Mouse (Mus musculus) thymus, postnatal 4 days (tissue): Measurements from ENCODE around the gene Mcpt9.
"Not testable (repeated sequence)": the region's sequence is repeated elsewhere in the genome, so short reads cannot be mapped to it uniquely, and the experiment has no call there.

Source experiments
- DNase-seq: peaks from one replicate; pipeline ENCODE4 v3.0.0; 2021

Gene Mcpt9

GRCm38 (mm10) chr14:56030395-56030794, at the start of gene Mcpt9:
TSS of gene Mcpt9 (minus strand) at chr14:56030495.
- DNase-seq, result not testable (repeated sequence)

GRCm38 (mm10) chr14:56062213-56062612, 31.9 kb upstream of the Mcpt9 start, which contains the start of gene Mcpt4:
TSS of gene Mcpt4 (minus strand) at chr14:56062313.
- not testable (repeated sequence) for DNase-seq

GRCm38 (mm10) chr14:56057722-56058121, 27.4 kb upstream of the Mcpt9 start:
- no peak for DNase-seq

DNA sequence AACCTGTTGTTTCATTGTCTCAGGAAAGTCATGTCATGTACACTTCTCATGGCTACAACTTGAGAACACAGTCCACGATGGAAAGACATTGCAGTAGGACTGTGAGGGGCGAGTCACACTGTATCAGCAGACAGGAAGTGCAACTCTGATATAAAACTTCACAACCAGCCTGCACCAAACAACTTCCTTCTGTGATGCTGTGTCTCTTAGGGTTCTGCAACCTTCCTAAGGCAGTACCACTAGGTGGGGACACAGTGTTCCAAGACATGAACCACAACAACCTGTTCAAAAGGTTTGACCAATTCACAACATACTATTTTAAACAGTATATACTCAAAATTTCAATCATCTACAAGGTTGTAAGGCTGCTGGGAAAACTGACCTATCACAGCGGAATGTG, 25.1 kb upstream of the Mcpt9 start:
- DNase-seq, result no peak

- DNase-seq, result not testable (repeated sequence)
Measured at GRCm38 (mm10) chr14:56041792-56042191, 11.5 kb upstream of the Mcpt9 start, which contains the start of gene Mcpt2. TSS of gene Mcpt2 (plus strand) at chr14:56042041.

GRCm38 (mm10) chr14:56034433-56034832, 4.1 kb upstream of the Mcpt9 start:
- DNase-seq, result no peak

- DNase-seq, result not testable (repeated sequence)
Measured at GRCm38 (mm10) chr14:56021305-56021704, 9.0 kb downstream of the Mcpt9 start.

DNA sequence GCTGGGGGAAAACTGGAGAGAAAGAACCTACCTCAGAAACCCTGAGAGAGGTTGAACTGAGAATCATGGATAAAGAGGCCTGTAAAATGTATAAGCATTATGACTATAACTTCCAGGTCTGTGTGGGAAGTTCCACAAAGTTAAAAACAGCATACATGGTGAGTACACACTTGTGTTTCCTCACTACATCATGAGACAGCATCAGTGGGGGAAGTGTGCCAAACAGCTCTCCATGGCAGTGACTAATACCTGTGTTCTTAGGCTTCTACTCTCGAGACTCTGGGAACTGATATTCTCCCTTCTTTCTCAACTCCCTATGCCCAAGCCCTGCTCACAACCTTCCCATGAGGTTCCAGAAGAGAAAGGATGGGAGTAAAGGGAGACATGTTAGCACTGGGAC, 10.8 kb downstream of the Mcpt9 start:
- DNase-seq, result no peak

DNA sequence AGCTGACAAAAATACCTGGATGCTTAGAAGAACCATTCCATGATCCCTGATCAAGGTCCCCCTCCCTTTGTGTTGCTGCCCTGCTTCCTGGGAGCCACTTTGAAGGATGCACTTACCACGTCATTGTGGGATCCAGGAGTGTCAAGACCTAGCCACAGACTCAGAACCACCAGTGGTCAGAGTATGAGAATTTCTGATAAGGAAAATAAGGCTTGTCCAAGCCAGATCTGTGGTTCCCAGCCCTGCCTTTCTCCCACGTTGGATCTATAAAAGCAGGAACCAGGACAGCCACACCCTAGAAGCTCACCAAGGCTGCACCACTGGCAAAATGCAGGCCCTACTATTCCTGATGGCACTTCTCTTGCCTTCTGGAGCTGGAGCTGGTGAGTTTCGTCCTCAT, 12.6 kb downstream of the Mcpt9 start, which contains the start of gene Mcpt1:
TSS of gene Mcpt1 (plus strand) at position 301 of the 400 bp plus-strand sequence.
- not testable (repeated sequence) for DNase-seq

DNA sequence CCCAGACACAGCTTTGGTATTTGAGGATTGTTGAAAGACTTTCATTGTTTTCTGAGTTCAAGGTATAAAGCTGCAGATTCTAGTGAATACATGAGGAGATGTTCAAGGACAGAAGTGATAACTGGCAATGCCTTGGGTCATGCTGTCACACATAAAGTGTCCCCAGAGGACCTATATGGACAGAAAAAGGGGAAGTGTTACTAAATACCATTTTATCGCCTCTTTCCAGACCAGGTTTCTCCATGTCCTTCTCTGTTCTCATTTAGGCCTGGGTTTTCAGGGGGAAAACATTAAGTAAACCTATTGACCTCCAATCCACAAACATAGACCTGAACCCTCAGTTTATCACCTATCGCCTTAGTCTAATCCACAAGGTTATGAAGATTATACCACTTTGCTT, 16.4 kb downstream of the Mcpt9 start:
- no peak for DNase-seq

- no peak for DNase-seq
Measured at GRCm38 (mm10) chr14:56013147-56013546, 17.1 kb downstream of the Mcpt9 start.

- DNase-seq, result not testable (repeated sequence)
Measured at GRCm38 (mm10) chr14:55987464-55987863, 42.8 kb downstream of the Mcpt9 start.
